Mouse (Mus musculus): ENCODE results near the gene Gtf2a1.

GRCm38 (mm10) chr12:91589847-91590690, at the start of gene Gtf2a1:
- TF ChIP-seq POLR2A (IDR thresholded peaks at IDR 0.05; ENCODE audit: control insufficient read depth, low read depth, low read length), result peak; percentile 99
- no peak for TF ChIP-seq CTCF (IDR thresholded peaks at IDR 0.05; ENCODE audit: control insufficient read depth, insufficient read depth, insufficient replicate concordance, low read depth, low read length)

Data from testis, adult 2 months (tissue).